Mouse (Mus musculus): Measurements from ENCODE around the gene Sertad2. TPM values are rescaled to one million over a fixed set of nuclear protein-coding genes. Genes with fewer than 3 reads are reported as not detected.
A peak's percentile ranks its signal among the peaks of the same experiment; 100 is the strongest.

The Sertad2 gene
- polyA plus RNA-seq, 1 experiment from 2014 or later, result 27.7 TPM

GRCm38 (mm10) chr11:20586180-20586579, 43.1 kb downstream of the Sertad2 start:
- Histone ChIP-seq H3K27me3 (ENCODE audit: poor library complexity, severe bottlenecking) (no peaks in the 10 kb centered on the region), H3K27ac (no peak overlapping the region), H3K4me1 (peaks cover 3% of the 10 kb centered on the region; the same call in 1 of the 2 replicates), H3K36me3 (replicated peaks) (no peaks in the 10 kb centered on the region), H3K4me3 (no peak overlapping the region), H3K9me3 (no peaks in the 10 kb centered on the region)
- no peak for DNase-seq (ENCODE audit: extremely low spot score, low spot score)

- H3K36me3 ChIP-seq (replicated peaks), result no peaks in the 10 kb centered on the region
- H3K27me3 ChIP-seq (ENCODE audit: poor library complexity, severe bottlenecking), result no peaks in the 10 kb centered on the region
- no peak for DNase-seq (ENCODE audit: extremely low spot score, low spot score)
- no peak overlapping the region for H3K4me3 ChIP-seq
- H3K27ac ChIP-seq, result no peak overlapping the region
- H3K9me3 ChIP-seq, result no peaks in the 10 kb centered on the region
- WGBS, result 80% methylated on average over 2 of the region's 2 CpGs
- peaks cover 6% of the 10 kb centered on the region; the same call in 1 of the 2 replicates for H3K4me1 ChIP-seq
Measured at GRCm38 (mm10) chr11:20589393-20589792, 46.3 kb downstream of the Sertad2 start.

GRCm38 (mm10) chr11:20592010-20592409, 49.0 kb downstream of the Sertad2 start:
- WGBS, result 68% methylated on average over 3 of the region's 3 CpGs

GRCm38 (mm10) chr11:20594229-20595201, 51.5 kb downstream of the Sertad2 start:
- Histone ChIP-seq H3K36me3 (replicated peaks) (no peaks in the 10 kb centered on the region), H3K4me3 (no peak overlapping the region), H3K4me1 (0 out of 2 replicates have a peak, but pooled peaks cover 6% of the 10 kb centered on the region), H3K9me3 (no peaks in the 10 kb centered on the region), H3K27ac (peak overlapping the region; percentile 46; the same call in 1 of the 2 replicates), H3K27me3 (ENCODE audit: poor library complexity, severe bottlenecking) (no peaks in the 10 kb centered on the region)
- 83% methylated on average over 22 of the region's 22 CpGs for WGBS
- no peak for DNase-seq (ENCODE audit: extremely low spot score, low spot score)

More at GRCm38 (mm10) chr11:20592010-20592409, 49.0 kb downstream of the Sertad2 start:
- DNase-seq (ENCODE audit: extremely low spot score, low spot score), result no peak
- no peak overlapping the region for H3K27ac ChIP-seq
- H3K36me3 ChIP-seq (replicated peaks), result no peaks in the 10 kb centered on the region
- H3K9me3 ChIP-seq, result no peaks in the 10 kb centered on the region
- no peaks in the 10 kb centered on the region for H3K27me3 ChIP-seq (ENCODE audit: poor library complexity, severe bottlenecking)
- H3K4me1 ChIP-seq, result 0 out of 2 replicates have a peak, but pooled peaks cover 6% of the 10 kb centered on the region
- H3K4me3 ChIP-seq, result no peak overlapping the region

- no peak for DNase-seq (ENCODE audit: extremely low spot score, low spot score)
- Histone ChIP-seq H3K4me3 (no peak overlapping the region), H3K27ac (peak overlapping the region; percentile 30; the same call in 1 of the 2 replicates), H3K9me3 (no peaks in the 10 kb centered on the region), H3K27me3 (ENCODE audit: poor library complexity, severe bottlenecking) (no peaks in the 10 kb centered on the region), H3K36me3 (replicated peaks) (no peaks in the 10 kb centered on the region), H3K4me1 (peaks cover 9% of the 10 kb centered on the region)
- 80% methylated on average over 24 of the region's 24 CpGs for WGBS
Measured at GRCm38 (mm10) chr11:20603066-20603812, 60.2 kb downstream of the Sertad2 start.

- no peaks in the 10 kb centered on the region for H3K9me3 ChIP-seq
- no peak overlapping the region for H3K4me3 ChIP-seq
- 95% methylated on average over 4 of the region's 4 CpGs for WGBS
- no peak for DNase-seq (ENCODE audit: extremely low spot score, low spot score)
- peaks cover 9% of the 10 kb centered on the region for H3K4me1 ChIP-seq
- no peaks in the 10 kb centered on the region for H3K27me3 ChIP-seq (ENCODE audit: poor library complexity, severe bottlenecking)
- H3K36me3 ChIP-seq (replicated peaks), result no peaks in the 10 kb centered on the region
- H3K27ac ChIP-seq, result no peak overlapping the region
Measured at GRCm38 (mm10) chr11:20604119-20604518, 61.1 kb downstream of the Sertad2 start.

GRCm38 (mm10) chr11:20605613-20606012, 62.6 kb downstream of the Sertad2 start:
- no peak for DNase-seq (ENCODE audit: extremely low spot score, low spot score)
- 69% methylated on average over 7 of the region's 7 CpGs for WGBS
- Histone ChIP-seq H3K36me3 (replicated peaks) (no peaks in the 10 kb centered on the region), H3K4me3 (no peak overlapping the region), H3K27me3 (ENCODE audit: poor library complexity, severe bottlenecking) (no peaks in the 10 kb centered on the region), H3K9me3 (no peaks in the 10 kb centered on the region), H3K4me1 (peaks cover 9% of the 10 kb centered on the region), H3K27ac (peak overlapping the region; percentile 67)

- Histone ChIP-seq H3K9me3 (no peaks in the 10 kb centered on the region), H3K27ac (no peak overlapping the region), H3K4me1 (peaks cover 8% of the 10 kb centered on the region), H3K4me3 (no peak overlapping the region), H3K36me3 (replicated peaks) (no peaks in the 10 kb centered on the region), H3K27me3 (ENCODE audit: poor library complexity, severe bottlenecking) (no peaks in the 10 kb centered on the region)
- no peak for DNase-seq (ENCODE audit: extremely low spot score, low spot score)
- 87% methylated on average over 11 of the region's 11 CpGs for WGBS
Measured at GRCm38 (mm10) chr11:20608442-20608841, 65.4 kb downstream of the Sertad2 start.

- Histone ChIP-seq H3K4me3 (no peak overlapping the region), H3K36me3 (replicated peaks) (no peaks in the 10 kb centered on the region), H3K27me3 (ENCODE audit: poor library complexity, severe bottlenecking) (no peaks in the 10 kb centered on the region), H3K9me3 (no peaks in the 10 kb centered on the region), H3K4me1 (peaks cover 11% of the 10 kb centered on the region), H3K27ac (no peak overlapping the region)
- DNase-seq (ENCODE audit: extremely low spot score, low spot score), result no peak
- WGBS, result 90% methylated on average over 4 of the region's 4 CpGs
Measured at GRCm38 (mm10) chr11:20613223-20613622, 70.2 kb downstream of the Sertad2 start.

- WGBS, result 72% methylated on average over 3 of the region's 3 CpGs
- H3K4me3 ChIP-seq, result no peak overlapping the region
- H3K27me3 ChIP-seq (ENCODE audit: poor library complexity, severe bottlenecking), result no peaks in the 10 kb centered on the region
- no peak for DNase-seq (ENCODE audit: extremely low spot score, low spot score)
- H3K27ac ChIP-seq, result no peak overlapping the region
- no peaks in the 10 kb centered on the region for H3K9me3 ChIP-seq
- no peaks in the 10 kb centered on the region for H3K36me3 ChIP-seq (replicated peaks)
- peaks cover 11% of the 10 kb centered on the region for H3K4me1 ChIP-seq
Measured at GRCm38 (mm10) chr11:20616103-20616502, 73.0 kb downstream of the Sertad2 start.

GRCm38 (mm10) chr11:20627146-20627545, 84.1 kb downstream of the Sertad2 start:
- H3K27me3 ChIP-seq (ENCODE audit: poor library complexity, severe bottlenecking), result no peaks in the 10 kb centered on the region
- no peaks in the 10 kb centered on the region for H3K9me3 ChIP-seq
- no peak overlapping the region for H3K27ac ChIP-seq
- no peak for DNase-seq (ENCODE audit: extremely low spot score, low spot score)
- no peaks in the 10 kb centered on the region for H3K36me3 ChIP-seq (replicated peaks)
- no peak overlapping the region for H3K4me3 ChIP-seq
- WGBS, result 67% methylated on average over 2 of the region's 2 CpGs
- H3K4me1 ChIP-seq, result peaks cover 10% of the 10 kb centered on the region

- H3K27ac ChIP-seq, result no peak overlapping the region
- WGBS, result 68% methylated on average over 2 of the region's 2 CpGs
- no peak overlapping the region for H3K4me3 ChIP-seq
- H3K4me1 ChIP-seq, result peaks cover 15% of the 10 kb centered on the region
- DNase-seq (ENCODE audit: extremely low spot score, low spot score), result no peak
- no peaks in the 10 kb centered on the region for H3K36me3 ChIP-seq (replicated peaks)
- no peaks in the 10 kb centered on the region for H3K9me3 ChIP-seq
- H3K27me3 ChIP-seq (ENCODE audit: poor library complexity, severe bottlenecking), result no peaks in the 10 kb centered on the region
Measured at GRCm38 (mm10) chr11:20628216-20628615, 85.2 kb downstream of the Sertad2 start.

GRCm38 (mm10) chr11:20629700-20630099, 86.6 kb downstream of the Sertad2 start:
- 94% methylated on average over 5 of the region's 5 CpGs for WGBS
- DNase-seq (ENCODE audit: extremely low spot score, low spot score), result no peak
- peaks cover 30% of the 10 kb centered on the region for H3K4me1 ChIP-seq
- H3K27me3 ChIP-seq (ENCODE audit: poor library complexity, severe bottlenecking), result no peaks in the 10 kb centered on the region
- H3K27ac ChIP-seq, result no peak overlapping the region
- no peaks in the 10 kb centered on the region for H3K9me3 ChIP-seq
- H3K4me3 ChIP-seq, result no peak overlapping the region
- no peaks in the 10 kb centered on the region for H3K36me3 ChIP-seq (replicated peaks)

Measured in forebrain, embryonic 10.5 days (tissue).